Mouse (Mus musculus): Measurements from ENCODE around the gene Rflnb.

- no peak for TF ChIP-seq EP300 (IDR thresholded peaks at IDR 0.05; ENCODE audit: low read depth)
- TF ChIP-seq CTCF (IDR thresholded peaks at IDR 0.05; ENCODE audit: low read depth), result no peak
These were observed 487 bp upstream of the Rflnb start for GRCm38 (mm10) chr11:76028072-76028465.
